Mouse (Mus musculus) olfactory bulb, adult 2 months (tissue): ENCODE measurements around the gene Gpatch11.

Source experiments
- CTCF ChIP-seq: fragments of 200-500 bp; IDR thresholded peaks from 2 replicates; pipeline ENCODE4 v1.5.1; 2012; ENCODE audit warnings: low read depth, mild to moderate bottlenecking, low read length, moderate library complexity; ENCODE audit not compliant: insufficient read depth
- POLR2A ChIP-seq: fragments of 200-500 bp; IDR thresholded peaks from 2 replicates; pipeline ENCODE4 v1.6.1; 2012; ENCODE audit warnings: mild to moderate bottlenecking, low read depth, low read length, moderate library complexity; ENCODE audit not compliant: insufficient read depth

DNA sequence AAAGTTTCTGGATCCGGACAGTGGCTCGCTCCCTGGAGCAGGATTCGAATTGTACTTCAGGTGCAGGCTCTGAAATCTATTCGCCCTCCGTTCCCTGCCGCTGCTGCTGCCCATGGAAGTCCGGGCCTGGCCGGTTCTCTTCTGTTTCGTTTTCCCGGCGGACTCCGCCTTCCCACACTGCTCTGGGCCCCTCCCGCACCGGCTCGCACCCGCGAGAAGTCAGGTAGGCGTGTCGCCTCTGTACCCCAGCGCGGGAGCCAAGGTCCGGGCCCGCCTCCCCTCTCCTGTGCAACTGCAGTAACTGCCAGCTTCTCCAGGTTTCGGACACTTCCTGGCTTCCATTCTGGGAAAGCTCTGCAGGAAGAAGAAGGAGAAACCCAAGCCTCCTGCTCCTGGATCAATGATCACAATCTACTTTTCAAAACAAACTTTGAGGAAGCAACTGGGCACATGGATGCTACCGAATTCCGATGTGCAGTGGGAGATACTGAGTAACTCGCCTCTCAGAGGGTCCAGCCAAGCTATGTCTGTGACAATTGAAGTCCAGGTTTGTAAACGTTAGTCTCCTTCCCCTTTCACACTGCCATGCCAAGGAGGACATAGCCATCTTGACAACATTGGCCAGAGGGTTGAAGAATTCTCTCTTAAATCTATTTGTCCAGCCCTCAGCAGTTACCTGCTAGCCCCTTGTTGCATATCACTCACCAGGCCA lies 47.2 kb downstream of the Gpatch11 start, which contains the start of gene Eif2ak2:
- no peak for TF ChIP-seq CTCF
- no peak for TF ChIP-seq POLR2A
